Mouse (Mus musculus) myocyte (in vitro differentiated cells): ENCODE measurements around the gene Sephs2.

ENCODE experiments used
- POLR2A ChIP-seq: IDR thresholded peaks from one replicate; pipeline ENCODE4 v1.6.1; 2011; ENCODE audit warnings: low read depth, mild to moderate bottlenecking, control low read depth, moderate library complexity; ENCODE audit not compliant: insufficient read length
- REST ChIP-seq: IDR thresholded peaks from one replicate; pipeline ENCODE4 v1.6.1; 2011; ENCODE audit warnings: mild to moderate bottlenecking, control low read depth, moderate library complexity; ENCODE audit not compliant: insufficient read depth, insufficient read length
- SRF ChIP-seq: IDR thresholded peaks from one replicate; pipeline ENCODE4 v1.6.1; 2011; ENCODE audit warnings: low read depth; ENCODE audit not compliant: control insufficient read depth, insufficient read length
- TCF12 ChIP-seq: IDR thresholded peaks from one replicate; pipeline ENCODE4 v1.6.1; 2011; ENCODE audit warnings: mild to moderate bottlenecking, control low read depth; ENCODE audit not compliant: poor library complexity, insufficient read depth, severe bottlenecking
- USF1 ChIP-seq: IDR thresholded peaks from one replicate; pipeline ENCODE4 v1.6.1; 2011; ENCODE audit warnings: low read depth, mild to moderate bottlenecking, control low read depth, moderate library complexity

DNA sequence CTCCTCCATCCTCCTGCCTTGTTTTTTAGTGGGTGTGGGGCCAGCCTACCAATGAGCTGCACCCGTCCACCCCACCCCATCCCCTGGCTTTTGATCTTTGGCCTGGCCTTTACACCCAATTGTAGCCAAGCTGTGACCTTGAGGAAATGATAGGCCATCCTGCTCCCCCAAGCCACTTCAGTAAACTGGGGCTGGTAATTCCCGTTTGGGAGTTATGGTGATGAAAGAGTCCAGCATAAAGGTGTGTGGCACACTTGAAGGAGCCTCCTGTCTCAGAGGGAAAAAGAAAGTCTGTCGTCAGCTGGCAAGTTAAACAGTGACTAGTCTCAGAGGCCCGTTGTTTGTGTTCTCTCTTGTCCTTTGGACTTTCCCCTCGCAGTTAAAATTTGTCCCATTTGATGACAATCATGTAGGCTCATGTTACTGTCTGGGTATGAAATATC, 2.7 kb upstream of the Sephs2 start:
- TF ChIP-seq USF1 (no peak), POLR2A (no peak), TCF12 (no peak), REST (no peak), SRF (no peak)
